Mouse (Mus musculus) kidney, adult 2 months (tissue): ENCODE measurements around the gene Hoxd3.

Source experiments
- CTCF ChIP-seq: fragments of 200-500 bp; conservative IDR thresholded peaks from 2 replicates; pipeline ENCODE4 v1.5.1; 2011; ENCODE audit warnings: low read depth, mild to moderate bottlenecking, control low read depth, low read length, moderate library complexity, mixed read lengths; ENCODE audit not compliant: insufficient read depth, insufficient read length
- POLR2A ChIP-seq: fragments of 200-500 bp; IDR thresholded peaks from one replicate; pipeline ENCODE4 v1.6.1; 2011; ENCODE audit warnings: low read depth, low read length, control low read depth

- TF ChIP-seq POLR2A = no peak
- no peak for TF ChIP-seq CTCF
Observed at GRCm38 (mm10) chr2:74705467-74706089, 6.1 kb upstream of the Hoxd3 start.
